Mouse (Mus musculus) liver, adult 2 months (tissue): ENCODE measurements at regions not wholly inside any gene's neighbourhood (a gene's known extent, or its start where the extent isn't known, plus 50 kb on each side); places are given as distances from the start of the nearest gene placed in this dataset.

Source experiments
- CTCF ChIP-seq: fragments of 200-500 bp; IDR thresholded peaks from 2 replicates; pipeline ENCODE4 v1.5.1; 2011; ENCODE audit warnings: low read depth, low read length, control low read depth
- POLR2A ChIP-seq: fragments of 200-500 bp; IDR thresholded peaks from 2 replicates; pipeline ENCODE4 v1.6.1; 2011; ENCODE audit warnings: low read length, control low read depth; ENCODE audit not compliant: insufficient read depth; ENCODE audit errors: extremely low read depth

DNA sequence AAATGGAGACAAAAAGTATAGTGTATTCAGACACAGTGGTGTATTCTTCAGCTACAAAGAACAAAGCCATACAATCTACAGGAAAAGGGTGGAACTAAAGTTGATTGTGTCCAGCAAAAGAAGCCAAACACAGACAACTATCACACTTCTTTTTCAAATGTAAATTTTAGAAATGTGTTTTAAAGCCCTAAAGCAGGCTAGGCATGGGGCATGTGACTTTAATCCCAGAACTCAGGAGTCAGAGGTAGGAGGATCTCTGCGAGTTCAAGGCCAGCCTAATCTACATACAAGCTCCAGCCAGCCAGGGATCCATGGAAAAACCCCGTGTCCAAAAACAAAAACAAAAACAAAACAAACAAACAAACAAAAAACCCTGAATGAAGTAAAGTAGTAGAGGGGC is 89.9 kb upstream of the Nt5e start:
- TF ChIP-seq CTCF (no peak), POLR2A (no peak)
